Mouse (Mus musculus): ENCODE measurements around the gene Sfta2. TPM values are rescaled to one million over a fixed set of nuclear protein-coding genes. Genes with fewer than 3 reads are reported as not detected.

The Sfta2 gene
- not detected in 2 replicates for polyA plus RNA-seq (2015; fragmentation: Nextera tagmentation; extraction: Ambion mirVana)

DNA sequence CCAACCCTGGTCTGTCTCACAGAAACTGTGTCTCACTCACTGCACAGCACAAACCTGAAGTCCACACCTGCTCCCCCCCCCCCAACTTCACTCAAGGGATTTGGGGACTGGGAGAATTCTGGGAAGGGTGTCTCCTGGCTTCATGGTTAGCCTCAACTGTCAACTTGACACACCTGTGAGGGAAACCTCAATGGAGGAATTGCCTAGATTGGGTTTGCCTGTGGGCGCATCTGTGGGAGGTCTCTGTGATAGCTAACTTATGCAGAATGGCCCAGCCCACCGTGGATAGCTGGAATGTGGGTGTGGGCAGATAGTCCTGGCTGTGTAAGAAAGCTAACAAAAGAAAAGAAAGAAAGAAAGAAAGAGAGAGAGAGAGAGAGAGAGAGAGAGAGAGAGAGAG, at the start of gene Sfta2:
Gene Sfta2 (plus strand): TSS at position 301 of the 400 bp plus-strand sequence.
- WGBS = 61% methylated on average over 2 of the region's 2 CpGs
- H3K27ac ChIP-seq (ENCODE audit: low read length) = no peak within 1 kb of the TSS
- no peaks in the 10 kb centered on the region for H3K4me1 ChIP-seq (replicated peaks; ENCODE audit: control insufficient read depth, insufficient read depth, low read length)
- ATAC-seq = no peak
- H3K9me3 ChIP-seq (ENCODE audit: control insufficient read depth, low read length) = no peaks in the 10 kb centered on the region
- no peaks in the 10 kb centered on the region for H3K27me3 ChIP-seq (replicated peaks; ENCODE audit: control insufficient read depth, insufficient read depth, low read length)
- H3K9ac ChIP-seq (replicated peaks; ENCODE audit: low read depth, low read length) = no peak within 1 kb of the TSS
- H3K4me2 ChIP-seq (ENCODE audit: low read length) = no peak within 1 kb of the TSS
- no peaks in the 10 kb centered on the region for H3K36me3 ChIP-seq (ENCODE audit: control insufficient read depth, insufficient read depth)
- no peak within 1 kb of the TSS for H3K4me3 ChIP-seq (replicated peaks; ENCODE audit: low read length)

DNA sequence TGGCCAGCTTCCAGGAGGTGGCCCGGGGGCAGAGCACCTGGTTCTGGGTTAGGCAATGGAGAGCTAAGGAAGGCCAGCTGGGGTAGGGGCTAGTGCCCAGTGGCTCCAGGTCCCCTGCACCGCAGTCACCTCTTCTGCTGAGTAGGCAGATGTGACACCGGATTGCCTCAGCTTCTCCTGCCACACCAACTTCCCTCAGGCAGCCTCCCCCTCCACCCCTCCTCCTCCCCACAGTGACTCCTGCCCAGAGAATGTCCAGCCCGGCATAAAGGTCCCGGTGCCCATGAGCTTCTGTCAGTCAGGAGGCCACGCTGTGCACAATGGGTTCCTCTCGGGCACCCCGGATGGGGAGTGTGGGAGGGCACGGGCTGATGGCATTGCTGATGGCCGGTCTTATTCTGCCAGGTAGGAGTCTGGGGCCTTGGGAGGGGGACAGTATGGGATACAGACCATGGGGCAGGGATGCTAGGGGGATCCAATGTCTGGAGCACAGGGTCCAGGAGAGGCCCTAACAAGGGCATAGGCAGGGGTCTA, 49.4 kb upstream of the Sfta2 start, which contains the start of gene Cdsn:
Gene Cdsn (plus strand): TSS at position 248 of the 534 bp plus-strand sequence.
- no peak within 1 kb of the TSS for H3K9ac ChIP-seq (replicated peaks; ENCODE audit: low read depth, low read length)
- ATAC-seq = no peak

DNA sequence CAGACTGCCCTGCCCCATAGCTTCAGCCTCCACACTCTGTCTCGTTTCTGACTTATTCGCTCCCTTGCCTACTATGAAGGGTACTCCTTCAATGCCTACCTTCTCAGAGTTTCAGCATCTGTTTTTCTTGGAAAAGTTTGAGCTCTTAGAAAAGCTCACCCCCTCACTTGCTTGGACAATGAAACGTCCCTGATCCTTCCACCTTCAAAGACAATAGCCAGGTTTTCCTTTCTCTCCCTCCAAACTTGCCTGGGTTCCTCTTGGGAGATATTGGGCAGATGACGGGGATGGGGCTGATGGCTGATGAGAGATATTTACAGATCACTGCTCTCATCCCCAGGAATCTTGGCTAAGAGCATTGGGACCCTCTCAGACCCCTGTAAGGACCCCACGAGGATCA, 47.0 kb upstream of the Sfta2 start:
- Histone ChIP-seq H3K4me2 (ENCODE audit: low read length) (no peak overlapping the region), H3K9ac (replicated peaks; ENCODE audit: low read depth, low read length) (no peak overlapping the region), H3K9me3 (ENCODE audit: control insufficient read depth, low read length) (no peaks in the 10 kb centered on the region), H3K4me3 (replicated peaks; ENCODE audit: low read length) (no peak overlapping the region), H3K4me1 (replicated peaks; ENCODE audit: control insufficient read depth, insufficient read depth, low read length) (peaks cover 8% of the 10 kb centered on the region), H3K36me3 (ENCODE audit: control insufficient read depth, insufficient read depth) (no peaks in the 10 kb centered on the region), H3K27ac (ENCODE audit: low read length) (no peak overlapping the region), H3K27me3 (replicated peaks; ENCODE audit: control insufficient read depth, insufficient read depth, low read length) (no peaks in the 10 kb centered on the region)
- ATAC-seq = no peak
- WGBS = 77% methylated on average over 5 of the region's 5 CpGs

More for the DNA sequence above, 49.4 kb upstream of the Sfta2 start, which contains the start of gene Cdsn:
- 76% methylated on average over 10 of the region's 10 CpGs for WGBS
- Histone ChIP-seq H3K4me3 (replicated peaks; ENCODE audit: low read length) (no peak within 1 kb of the TSS), H3K4me2 (ENCODE audit: low read length) (no peak within 1 kb of the TSS), H3K27me3 (replicated peaks; ENCODE audit: control insufficient read depth, insufficient read depth, low read length) (no peaks in the 10 kb centered on the region), H3K4me1 (replicated peaks; ENCODE audit: control insufficient read depth, insufficient read depth, low read length) (peaks cover 10% of the 10 kb centered on the region), H3K36me3 (ENCODE audit: control insufficient read depth, insufficient read depth) (no peaks in the 10 kb centered on the region), H3K9me3 (ENCODE audit: control insufficient read depth, low read length) (no peaks in the 10 kb centered on the region), H3K27ac (ENCODE audit: low read length) (no peak within 1 kb of the TSS)

DNA sequence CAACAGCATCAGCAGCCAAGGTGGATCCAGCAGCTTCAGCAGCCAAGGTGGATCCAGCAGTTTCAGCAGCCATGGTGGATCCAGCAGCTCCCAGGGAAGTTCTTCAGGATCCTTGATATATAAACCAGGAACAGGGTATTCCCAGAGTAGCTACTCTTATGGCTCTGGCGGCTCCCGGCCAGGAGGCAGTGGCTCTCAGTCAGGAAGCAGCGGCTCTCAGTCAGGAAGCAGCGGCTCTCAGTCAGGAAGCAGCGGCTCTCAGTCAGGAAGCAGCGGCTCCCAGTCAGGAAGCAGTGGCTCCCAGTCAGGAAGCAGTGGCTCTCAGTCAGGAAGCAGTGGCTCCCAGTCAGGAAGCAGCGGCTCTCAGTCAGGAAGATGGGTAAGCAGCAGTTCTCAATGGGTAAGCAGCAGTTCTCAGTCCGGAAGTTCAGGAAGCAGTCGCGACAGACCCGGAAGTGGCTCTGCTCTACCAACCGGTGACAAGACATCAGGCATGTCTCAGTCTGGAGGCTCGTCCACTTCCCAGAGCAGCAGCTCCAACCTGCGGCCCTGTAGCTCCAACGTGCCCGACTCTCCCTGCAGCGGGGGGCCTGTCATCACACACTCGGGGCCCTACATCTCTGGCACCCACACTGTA, 46.5 kb upstream of the Sfta2 start:
- 95% methylated on average over 18 of the region's 18 CpGs for whole genome bisulfite sequencing

DNA sequence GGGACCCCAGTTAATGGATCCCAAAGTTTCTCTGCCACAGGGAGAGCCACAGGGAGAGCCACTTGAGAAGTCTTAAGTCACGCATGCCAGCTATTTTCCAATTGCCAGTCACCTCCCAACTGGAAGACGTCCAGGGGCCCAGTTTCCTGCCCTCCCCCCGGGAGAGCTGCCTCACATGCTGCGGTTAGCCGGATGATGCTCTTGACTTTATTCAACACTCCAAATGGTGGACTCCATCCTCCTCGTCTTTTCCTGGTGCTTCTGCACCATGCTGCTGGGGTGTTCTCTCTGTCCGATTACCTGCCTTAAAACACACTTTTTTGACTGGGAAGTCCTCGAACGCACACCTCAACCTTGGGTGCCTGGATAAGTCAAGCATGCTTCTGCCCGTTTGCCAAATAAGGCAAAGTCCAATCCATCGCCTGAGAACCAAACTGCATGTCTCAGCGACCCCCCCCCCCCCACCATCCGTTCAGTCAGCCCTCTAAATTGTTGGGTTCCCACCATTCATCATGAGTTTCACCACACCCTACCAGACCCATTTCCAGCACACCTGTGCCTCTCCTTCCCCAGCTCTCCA, 45.1 kb upstream of the Sfta2 start:
- no peaks in the 10 kb centered on the region for H3K9me3 ChIP-seq (ENCODE audit: control insufficient read depth, low read length)
- no peak for ATAC-seq
- 92% methylated on average over 13 of the region's 13 CpGs for WGBS
- H3K27ac ChIP-seq (ENCODE audit: low read length) = no peak overlapping the region
- H3K27me3 ChIP-seq (replicated peaks; ENCODE audit: control insufficient read depth, insufficient read depth, low read length) = no peaks in the 10 kb centered on the region
- no peaks in the 10 kb centered on the region for H3K4me1 ChIP-seq (replicated peaks; ENCODE audit: control insufficient read depth, insufficient read depth, low read length)
- no peak overlapping the region for H3K4me3 ChIP-seq (replicated peaks; ENCODE audit: low read length)
- H3K4me2 ChIP-seq (ENCODE audit: low read length) = no peak overlapping the region
- no peaks in the 10 kb centered on the region for H3K36me3 ChIP-seq (ENCODE audit: control insufficient read depth, insufficient read depth)
- H3K9ac ChIP-seq (replicated peaks; ENCODE audit: low read depth, low read length) = no peak overlapping the region

More for the DNA sequence above, 46.5 kb upstream of the Sfta2 start:
- no peak for ATAC-seq
- H3K27ac ChIP-seq (ENCODE audit: low read length) = no peak overlapping the region
- peaks cover 3% of the 10 kb centered on the region for H3K4me1 ChIP-seq (replicated peaks; ENCODE audit: control insufficient read depth, insufficient read depth, low read length)
- H3K27me3 ChIP-seq (replicated peaks; ENCODE audit: control insufficient read depth, insufficient read depth, low read length) = no peaks in the 10 kb centered on the region
- H3K36me3 ChIP-seq (ENCODE audit: control insufficient read depth, insufficient read depth) = no peaks in the 10 kb centered on the region
- H3K4me2 ChIP-seq (ENCODE audit: low read length) = no peak overlapping the region
- H3K9ac ChIP-seq (replicated peaks; ENCODE audit: low read depth, low read length) = no peak overlapping the region
- no peak overlapping the region for H3K4me3 ChIP-seq (replicated peaks; ENCODE audit: low read length)
- no peaks in the 10 kb centered on the region for H3K9me3 ChIP-seq (ENCODE audit: control insufficient read depth, low read length)

DNA sequence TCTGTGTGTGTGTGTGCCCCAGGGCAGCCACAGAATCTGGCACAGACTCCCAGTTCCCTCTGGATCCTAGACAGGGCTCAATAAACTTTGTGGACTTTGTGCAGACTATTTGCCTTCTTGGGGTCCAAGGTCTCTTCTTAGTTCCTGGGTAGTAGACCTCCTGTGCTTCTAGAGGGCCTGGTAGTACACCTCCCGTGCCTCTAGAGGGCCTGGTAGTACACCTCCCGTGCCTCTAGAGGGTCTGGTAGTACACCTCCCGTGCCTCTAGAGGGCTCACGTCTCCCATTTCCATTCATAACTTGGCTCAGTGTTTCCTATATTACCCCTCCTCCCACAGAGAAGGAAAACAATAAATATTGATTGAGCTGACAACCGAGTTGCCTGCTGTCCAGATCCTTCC, 44.5 kb upstream of the Sfta2 start:
- H3K4me2 ChIP-seq (ENCODE audit: low read length) = no peak overlapping the region
- H3K4me3 ChIP-seq (replicated peaks; ENCODE audit: low read length) = no peak overlapping the region
- no peaks in the 10 kb centered on the region for H3K9me3 ChIP-seq (ENCODE audit: control insufficient read depth, low read length)
- H3K4me1 ChIP-seq (replicated peaks; ENCODE audit: control insufficient read depth, insufficient read depth, low read length) = no peaks in the 10 kb centered on the region
- WGBS = 22% methylated on average over 5 of the region's 5 CpGs
- H3K9ac ChIP-seq (replicated peaks; ENCODE audit: low read depth, low read length) = no peak overlapping the region
- H3K27ac ChIP-seq (ENCODE audit: low read length) = no peak overlapping the region
- no peaks in the 10 kb centered on the region for H3K27me3 ChIP-seq (replicated peaks; ENCODE audit: control insufficient read depth, insufficient read depth, low read length)
- H3K36me3 ChIP-seq (ENCODE audit: control insufficient read depth, insufficient read depth) = no peaks in the 10 kb centered on the region
- ATAC-seq = no peak

GRCm38 (mm10) chr17:35557351-35557750, 44.0 kb upstream of the Sfta2 start:
- no peak overlapping the region for H3K4me3 ChIP-seq (replicated peaks; ENCODE audit: low read length)
- no peaks in the 10 kb centered on the region for H3K4me1 ChIP-seq (replicated peaks; ENCODE audit: control insufficient read depth, insufficient read depth, low read length)
- H3K9ac ChIP-seq (replicated peaks; ENCODE audit: low read depth, low read length) = no peak overlapping the region
- no peaks in the 10 kb centered on the region for H3K27me3 ChIP-seq (replicated peaks; ENCODE audit: control insufficient read depth, insufficient read depth, low read length)
- no peak overlapping the region for H3K27ac ChIP-seq (ENCODE audit: low read length)
- H3K9me3 ChIP-seq (ENCODE audit: control insufficient read depth, low read length) = no peaks in the 10 kb centered on the region
- no peak overlapping the region for H3K4me2 ChIP-seq (ENCODE audit: low read length)
- ATAC-seq = no peak
- H3K36me3 ChIP-seq (ENCODE audit: control insufficient read depth, insufficient read depth) = no peaks in the 10 kb centered on the region
- WGBS = 82% methylated on average over 9 of the region's 9 CpGs

DNA sequence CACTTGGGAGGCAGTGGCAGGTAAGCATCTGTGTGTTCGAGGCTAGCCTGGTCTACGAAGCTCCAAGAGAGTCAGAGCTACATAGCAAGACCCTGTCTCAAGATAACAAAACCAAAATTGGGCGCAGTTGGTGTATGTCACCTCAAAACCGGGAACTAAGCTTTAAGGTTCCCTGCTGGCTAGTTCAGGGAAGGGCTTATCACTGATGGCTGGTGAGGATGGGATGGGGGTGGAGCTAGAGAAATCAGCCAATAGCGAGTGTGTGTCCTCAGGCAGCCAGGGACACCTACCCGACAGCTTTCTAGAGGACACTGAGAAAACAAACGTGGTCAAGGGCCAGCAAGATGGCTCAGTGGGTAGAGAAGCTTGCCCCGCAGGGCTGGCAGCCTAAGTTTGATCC, 43.1 kb upstream of the Sfta2 start:
- no peak overlapping the region for H3K4me2 ChIP-seq (ENCODE audit: low read length)
- H3K9ac ChIP-seq (replicated peaks; ENCODE audit: low read depth, low read length) = no peak overlapping the region
- 57% methylated on average over 8 of the region's 8 CpGs for WGBS
- H3K4me1 ChIP-seq (replicated peaks; ENCODE audit: control insufficient read depth, insufficient read depth, low read length) = no peaks in the 10 kb centered on the region
- no peaks in the 10 kb centered on the region for H3K27me3 ChIP-seq (replicated peaks; ENCODE audit: control insufficient read depth, insufficient read depth, low read length)
- H3K4me3 ChIP-seq (replicated peaks; ENCODE audit: low read length) = no peak overlapping the region
- no peak for ATAC-seq
- no peaks in the 10 kb centered on the region for H3K9me3 ChIP-seq (ENCODE audit: control insufficient read depth, low read length)
- no peaks in the 10 kb centered on the region for H3K36me3 ChIP-seq (ENCODE audit: control insufficient read depth, insufficient read depth)
- H3K27ac ChIP-seq (ENCODE audit: low read length) = no peak overlapping the region

DNA sequence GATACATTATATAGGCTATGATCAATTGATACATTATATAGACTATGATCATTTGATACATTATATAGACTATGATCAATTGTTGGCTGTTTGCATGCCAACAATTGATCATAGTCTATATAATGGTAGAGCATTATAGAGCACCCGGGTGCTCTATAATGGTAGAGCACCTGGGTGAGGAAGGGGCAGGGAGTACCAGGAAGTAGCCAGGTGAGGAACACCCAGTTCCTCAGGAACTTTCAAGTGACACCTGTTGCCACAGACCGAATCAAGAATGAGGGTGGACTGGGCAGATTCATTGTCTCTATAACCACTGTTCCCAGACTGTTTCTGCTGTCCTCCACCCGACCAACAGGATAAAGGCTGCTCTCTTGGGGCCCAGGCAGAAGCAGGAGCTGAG, 34.2 kb upstream of the Sfta2 start, which contains the start of gene 2300002M23Rik:
Gene 2300002M23Rik (plus strand): TSS at position 301 of the 400 bp plus-strand sequence.
- Histone ChIP-seq H3K4me3 (replicated peaks; ENCODE audit: low read length) (no peak within 1 kb of the TSS), H3K4me2 (ENCODE audit: low read length) (no peak within 1 kb of the TSS), H3K27ac (ENCODE audit: low read length) (no peak within 1 kb of the TSS), H3K9me3 (ENCODE audit: control insufficient read depth, low read length) (no peaks in the 10 kb centered on the region), H3K36me3 (ENCODE audit: control insufficient read depth, insufficient read depth) (no peaks in the 10 kb centered on the region), H3K27me3 (replicated peaks; ENCODE audit: control insufficient read depth, insufficient read depth, low read length) (0 out of 2 replicates have a peak, but pooled peaks cover 5% of the 10 kb centered on the region), H3K9ac (replicated peaks; ENCODE audit: low read depth, low read length) (no peak within 1 kb of the TSS), H3K4me1 (replicated peaks; ENCODE audit: control insufficient read depth, insufficient read depth, low read length) (peaks cover 10% of the 10 kb centered on the region)
- 50% methylated on average over 3 of the region's 3 CpGs for WGBS
- no peak for ATAC-seq

All from forebrain, embryonic 16.5 days (tissue).